In the genomic region with DNA sequence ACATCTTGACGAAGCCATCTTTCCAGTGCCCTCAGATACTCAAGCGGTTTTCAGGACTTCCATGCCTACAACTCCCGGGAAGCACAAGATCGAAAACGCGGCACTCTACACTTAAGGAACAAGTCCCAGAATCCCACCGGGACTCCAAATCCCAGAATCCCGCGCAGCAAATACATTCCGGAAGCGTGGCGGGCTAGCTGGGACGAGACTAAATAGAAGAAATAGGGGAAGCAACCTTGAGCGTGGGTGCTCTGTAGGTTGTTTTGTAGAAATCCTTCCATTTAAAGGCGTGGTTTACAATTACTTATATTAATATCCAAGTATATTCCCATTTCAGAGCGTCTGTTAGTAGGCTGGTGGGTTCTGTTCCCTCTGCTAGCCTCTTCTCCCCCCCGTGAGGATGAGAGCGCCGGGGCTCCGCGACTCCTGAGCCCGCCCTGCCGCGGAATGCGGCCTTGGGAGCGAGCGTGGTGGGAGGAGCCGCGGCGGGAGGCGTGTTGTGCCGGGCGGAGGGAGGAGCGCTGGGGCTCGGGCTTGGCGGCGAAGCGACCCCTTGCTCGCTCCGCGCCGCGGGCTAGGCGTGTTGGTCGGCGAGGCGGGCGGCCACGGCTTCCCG, we compare ENCODE assay signal across 7 mouse cellular contexts. TPM values are rescaled to one million over a fixed set of nuclear protein-coding genes. Genes with fewer than 3 reads are reported as not detected.
DNase-seq lines count a peak whose midpoint lies in the region; ATAC-seq and TF ChIP-seq lines count a peak whose summit lies in the region.

Prkci (plus strand) TSS at position 465 of the 616 bp plus-strand sequence.

- peaks cover 40% of the 10 kb centered on the region for H3K4me1 ChIP-seq in embryonic facial prominence, embryonic 10.5 days
- no peaks in the 10 kb centered on the region; the same call in 1 of the 2 replicates for H3K4me1 ChIP-seq in intestine, postnatal 0 days (replicated peaks; ENCODE audit: control insufficient read depth, insufficient read depth, low read length)
- peaks cover 15% of the 10 kb centered on the region for H3K4me1 ChIP-seq in midbrain, embryonic 12.5 days
- H3K4me1 ChIP-seq in small intestine, adult 2 months (ENCODE audit: control insufficient read depth, insufficient read depth, insufficient read length, low read length), result peaks cover 10% of the 10 kb centered on the region

- peak within 1 kb of the TSS; percentile 92 for H3K4me3 ChIP-seq in embryonic facial prominence, embryonic 10.5 days
- peak within 1 kb of the TSS; percentile 99 for H3K4me3 ChIP-seq in intestine, postnatal 0 days (ENCODE audit: low read depth, low read length)
- peak within 1 kb of the TSS; percentile 87 for H3K4me3 ChIP-seq in midbrain, embryonic 12.5 days
- peak within 1 kb of the TSS; percentile 96 for H3K4me3 ChIP-seq in small intestine, adult 2 months (ENCODE audit: low read depth, low read length)

- peak; percentile 69; the same call in 1 of the 2 replicates for TF ChIP-seq POLR2A in small intestine, adult 2 months (IDR thresholded peaks at IDR 0.05; ENCODE audit: low read depth, low read length)

- no peaks in the 10 kb centered on the region for H3K9me3 ChIP-seq in embryonic facial prominence, embryonic 10.5 days
- no peaks in the 10 kb centered on the region for H3K9me3 ChIP-seq in intestine, postnatal 0 days (ENCODE audit: control insufficient read depth)
- no peaks in the 10 kb centered on the region for H3K9me3 ChIP-seq in midbrain, embryonic 12.5 days

- peak within 1 kb of the TSS; percentile 95 for H3K27ac ChIP-seq in embryonic facial prominence, embryonic 10.5 days (replicated peaks)
- H3K27ac ChIP-seq in intestine, postnatal 0 days (ENCODE audit: low read depth, low read length), result peak within 1 kb of the TSS; percentile 79
- peak within 1 kb of the TSS; percentile 73 for H3K27ac ChIP-seq in midbrain, embryonic 12.5 days (replicated peaks)
- peak within 1 kb of the TSS; percentile 60 for H3K27ac ChIP-seq in small intestine, adult 2 months (ENCODE audit: insufficient read depth, low read depth, low read length)

- WGBS in embryonic facial prominence, embryonic 10.5 days, result under 1% methylated on average over 50 of the region's 50 CpGs
- WGBS in intestine, postnatal 0 days, result under 1% methylated on average over 50 of the region's 50 CpGs
- under 1% methylated on average over 44 of the region's 50 CpGs for WGBS in midbrain, embryonic 12.5 days
- under 1% methylated on average over 47 of the region's 50 CpGs for WGBS in small intestine, adult 2 months

- no peak for TF ChIP-seq CTCF in intestine, postnatal 0 days (IDR thresholded peaks at IDR 0.05; ENCODE audit: low read depth)
- no peak for TF ChIP-seq CTCF in small intestine, adult 2 months (IDR thresholded peaks at IDR 0.05; ENCODE audit: extremely low read depth, insufficient read length, insufficient replicate concordance, low read depth, low read length)

- H3K4me2 ChIP-seq in intestine, postnatal 0 days (replicated peaks; ENCODE audit: low read depth), result peak within 1 kb of the TSS; percentile 68
- H3K4me2 ChIP-seq in midbrain, embryonic 12.5 days (replicated peaks), result peak within 1 kb of the TSS; percentile 72

- H3K36me3 ChIP-seq in embryonic facial prominence, embryonic 10.5 days (replicated peaks), result no peaks in the 10 kb centered on the region
- H3K36me3 ChIP-seq in intestine, postnatal 0 days (ENCODE audit: control insufficient read depth, insufficient read depth), result no peaks in the 10 kb centered on the region
- no peaks in the 10 kb centered on the region for H3K36me3 ChIP-seq in midbrain, embryonic 12.5 days
- H3K36me3 ChIP-seq in small intestine, adult 2 months (ENCODE audit: control insufficient read depth, insufficient read depth, low read length), result no peaks in the 10 kb centered on the region

- intact Hi-C loops in left cerebral cortex, postnatal 4 days (cut with DNase I), result no loop called here

- peak; percentile 95 for DNase-seq in adrenal gland, postnatal 10 days
- peak; percentile 96 for DNase-seq in embryonic facial prominence, embryonic 10.5 days (ENCODE audit: low spot score)
- DNase-seq in gonadal fat pad, adult 2 months (ENCODE audit: low read depth), result no peak
- DNase-seq in left cerebral cortex, postnatal 4 days, result peak; percentile 95

- H3K9ac ChIP-seq in intestine, postnatal 0 days (ENCODE audit: low read depth, low read length), result peak within 1 kb of the TSS; percentile 89
- peak within 1 kb of the TSS; percentile 89 for H3K9ac ChIP-seq in midbrain, embryonic 12.5 days (replicated peaks)

- H3K27me3 ChIP-seq in embryonic facial prominence, embryonic 10.5 days (replicated peaks; ENCODE audit: low read depth, poor library complexity, severe bottlenecking), result no peaks in the 10 kb centered on the region
- no peaks in the 10 kb centered on the region for H3K27me3 ChIP-seq in intestine, postnatal 0 days (replicated peaks; ENCODE audit: control insufficient read depth, insufficient read depth, low read length)
- H3K27me3 ChIP-seq in midbrain, embryonic 12.5 days, result peaks cover 5% of the 10 kb centered on the region; the same call in 1 of the 2 replicates
- no peaks in the 10 kb centered on the region for H3K27me3 ChIP-seq in small intestine, adult 2 months (ENCODE audit: control insufficient read depth, insufficient read depth, low read length)

- peak; percentile 96 for ATAC-seq in intestine, postnatal 0 days
- ATAC-seq in midbrain, embryonic 12.5 days (ENCODE audit: low FRiP score, low read depth), result peak; percentile 98

RNA-seq across cellular contexts. Expression of gene Prkci, which starts in this region (rescaled TPM):
- total RNA-seq in adrenal gland, postnatal 10 days (2021), result 10 to 100 TPM; 44.2 to 48.6 TPM
- 43.5 TPM in 2 replicates for polyA plus RNA-seq in embryonic facial prominence, embryonic 10.5 days (2016; fragmentation: Nextera tagmentation; extraction: Ambion mirVana)
- polyA plus RNA-seq in gonadal fat pad, adult 2 months (2012; rRNA removed), result 32.0 and 33.1 TPM in 2 replicates
- polyA plus RNA-seq in intestine, postnatal 0 days (2015; fragmentation: Nextera tagmentation; extraction: Ambion mirVana), result 14.0 and 14.5 TPM in 2 replicates
- total RNA-seq in left cerebral cortex, postnatal 4 days (2021), result 10 to 100 TPM; 62.6 to 63.4 TPM
- polyA plus RNA-seq in midbrain, embryonic 12.5 days (2016; fragmentation: Nextera tagmentation; extraction: Ambion mirVana), result 33.1 and 39.2 TPM in 2 replicates
- polyA plus RNA-seq in small intestine, adult 2 months (2012; rRNA removed), result 4.9 and 7.0 TPM in 2 replicates
